Mouse (Mus musculus) embryonic facial prominence, embryonic 10.5 days (tissue): ENCODE results near the gene Cfap161. TPM values are rescaled to one million over a fixed set of nuclear protein-coding genes. Genes with fewer than 3 reads are reported as not detected.

Experiments
- DNase-seq: peaks from one replicate; pipeline ENCODE4 v3.0.0-alpha.2; 2017; ENCODE audit warnings: low spot score
- H3K27ac ChIP-seq: fragments of 300-500 bp; sonication (generic); replicated peaks from 2 replicates; pipeline ENCODE4 v1.5.1; 2016; ENCODE audit warnings: mild to moderate bottlenecking
- H3K27me3 ChIP-seq: fragments of 300-500 bp; sonication (generic); replicated peaks from 2 replicates; pipeline ENCODE4 v1.6.1; 2016; ENCODE audit warnings: low read depth, mild to moderate bottlenecking; ENCODE audit not compliant: poor library complexity, severe bottlenecking
- H3K36me3 ChIP-seq: fragments of 300-500 bp; sonication (generic); replicated peaks from 2 replicates; pipeline ENCODE4 v1.6.1; 2016; ENCODE audit warnings: mild to moderate bottlenecking, moderate library complexity
- H3K4me1 ChIP-seq: fragments of 300-500 bp; sonication (generic); 2 replicates; pipeline ENCODE4 v1.6.1; 2016
- H3K4me3 ChIP-seq: fragments of 300-500 bp; sonication (generic); 2 replicates; pipeline ENCODE4 v1.5.1; 2016; ENCODE audit warnings: mild to moderate bottlenecking, moderate library complexity
- H3K9me3 ChIP-seq: fragments of 300-500 bp; sonication (generic); 2 replicates; pipeline ENCODE4 v1.6.1; 2016; ENCODE audit warnings: mild to moderate bottlenecking
- WGBS: fragments of 180-500 bp; shearing (Covaris S2); methylation state at CpG from one replicate; pipeline ENCODE4 v1.1.7; 2016; 5-methylcytosine and 5-hydroxymethylcytosine counted together
- polyA plus RNA-seq: library from polyadenylated mRNA; unstranded; fragments of >200 nt; fragmentation: Nextera tagmentation; extraction: Ambion mirVana; gene quantifications from 2 replicates; pipeline ENCODE4 v1.2.1, GENCODE M21; 2016

Gene Cfap161
- polyA plus RNA-seq, 1 experiment from 2014 or later, result 0.15 TPM

DNA sequence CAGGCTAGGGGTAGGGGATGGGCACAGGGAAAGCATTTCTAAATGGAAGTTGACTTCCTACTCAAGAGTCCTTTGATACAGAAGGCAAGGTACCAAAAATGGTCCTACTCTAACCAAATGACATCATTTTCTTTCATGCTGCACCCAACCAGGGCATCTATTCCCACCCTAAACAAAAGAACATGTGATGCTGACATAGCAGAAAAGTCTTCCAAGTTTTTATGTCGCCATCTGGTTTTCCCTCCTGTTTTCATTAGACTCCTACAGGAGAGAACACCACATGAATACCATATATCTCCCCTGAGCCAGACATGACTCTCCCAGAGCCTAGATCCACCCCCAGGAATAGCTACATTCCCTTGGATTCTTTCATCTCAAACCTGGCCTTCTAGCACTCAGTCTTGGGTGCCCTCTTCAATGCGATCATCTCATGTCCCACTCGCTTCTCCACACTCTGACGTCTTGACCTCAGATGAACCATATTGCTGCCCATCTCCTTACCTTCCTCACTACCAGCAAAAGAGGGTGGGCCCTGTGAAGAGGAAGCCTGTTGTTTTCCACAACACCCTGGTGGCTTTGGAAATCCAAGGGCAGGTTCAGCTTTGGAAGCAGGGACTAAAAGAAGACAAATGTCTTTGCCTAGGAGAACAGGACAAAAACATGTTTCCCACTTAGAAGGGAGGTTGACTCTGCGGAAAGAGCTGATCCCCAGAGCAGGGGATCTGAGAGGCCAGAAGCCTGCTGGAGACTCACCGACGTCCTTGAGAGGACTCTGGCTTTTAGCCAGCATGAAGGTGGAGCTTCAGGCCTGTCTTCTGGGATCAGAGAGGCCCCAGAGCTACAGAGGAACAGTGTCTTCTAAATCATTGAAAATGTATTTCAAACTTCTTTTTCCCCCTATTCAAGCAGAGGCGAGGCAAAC is 6.1 kb upstream of the Cfap161 start:
- H3K9me3 ChIP-seq, result no peaks in the 10 kb centered on the region
- peaks cover 16% of the 10 kb centered on the region for H3K4me1 ChIP-seq
- H3K27me3 ChIP-seq, result no peaks in the 10 kb centered on the region
- H3K27ac ChIP-seq, result no peak overlapping the region
- WGBS, result 92% methylated on average over 8 of the region's 8 CpGs
- no peak for DNase-seq
- no peaks in the 10 kb centered on the region for H3K36me3 ChIP-seq
- no peak overlapping the region for H3K4me3 ChIP-seq

DNA sequence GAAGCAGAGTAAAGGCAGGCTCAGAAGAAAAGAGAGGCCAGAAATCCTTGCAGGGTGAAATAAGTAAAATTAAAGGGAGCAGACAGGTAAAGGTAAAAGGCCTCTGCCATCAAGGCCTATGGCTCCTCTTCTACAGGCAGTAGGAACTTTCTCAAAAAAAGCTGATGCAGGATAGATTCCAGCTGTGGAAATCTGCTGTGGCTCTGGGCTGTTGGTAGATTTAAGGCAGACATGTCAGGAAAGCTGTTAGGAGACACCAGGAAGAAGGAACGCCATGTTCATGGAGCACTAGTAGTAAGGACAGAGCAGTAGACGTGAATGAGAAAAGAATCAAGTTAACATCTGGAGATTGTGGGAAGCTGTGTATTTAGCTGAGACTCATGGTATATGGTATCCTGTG is 5.4 kb upstream of the Cfap161 start:
- 89% methylated on average over 2 of the region's 2 CpGs for WGBS

GRCm38 (mm10) chr7:83798004-83798403 is 3.3 kb upstream of the Cfap161 start:
- Histone ChIP-seq H3K27me3 (no peaks in the 10 kb centered on the region), H3K36me3 (no peaks in the 10 kb centered on the region), H3K4me3 (no peak overlapping the region), H3K9me3 (no peaks in the 10 kb centered on the region), H3K27ac (no peak overlapping the region), H3K4me1 (peaks cover 24% of the 10 kb centered on the region)
- DNase-seq, result no peak

More for the DNA sequence above, 5.4 kb upstream of the Cfap161 start:
- H3K36me3 ChIP-seq, result no peaks in the 10 kb centered on the region
- H3K4me1 ChIP-seq, result peaks cover 17% of the 10 kb centered on the region
- H3K27ac ChIP-seq, result no peak overlapping the region
- no peaks in the 10 kb centered on the region for H3K9me3 ChIP-seq
- DNase-seq, result no peak
- no peak overlapping the region for H3K4me3 ChIP-seq
- no peaks in the 10 kb centered on the region for H3K27me3 ChIP-seq

DNA sequence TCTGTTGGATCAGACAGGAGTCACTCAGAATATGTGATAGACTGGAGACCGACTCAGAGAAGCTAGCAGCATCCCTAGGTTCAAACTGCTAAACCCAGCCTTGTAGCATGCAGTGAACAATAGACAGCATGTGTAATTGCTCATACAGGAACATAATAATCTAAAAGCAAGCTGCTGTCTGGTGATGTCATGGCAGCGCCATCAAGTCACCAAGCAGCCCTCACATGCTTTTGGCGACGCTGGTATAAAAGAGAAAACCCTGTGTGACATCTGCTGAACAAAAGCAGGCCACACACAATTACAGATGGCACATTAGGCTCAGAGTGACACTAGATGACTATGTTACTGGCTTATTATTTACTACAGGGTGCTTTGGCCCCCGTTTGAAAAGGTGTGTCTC is 1.5 kb upstream of the Cfap161 start:
- no peaks in the 10 kb centered on the region for H3K36me3 ChIP-seq
- H3K4me1 ChIP-seq, result peaks cover 21% of the 10 kb centered on the region
- H3K4me3 ChIP-seq, result no peak overlapping the region
- 80% methylated on average over 5 of the region's 5 CpGs for WGBS
- H3K9me3 ChIP-seq, result no peaks in the 10 kb centered on the region
- no peak overlapping the region for H3K27ac ChIP-seq
- no peaks in the 10 kb centered on the region for H3K27me3 ChIP-seq
- peak; percentile 6 for DNase-seq

GRCm38 (mm10) chr7:83794006-83794683 is 535 bp downstream of the Cfap161 start:
- Histone ChIP-seq H3K27me3 (no peaks in the 10 kb centered on the region), H3K27ac (no peak overlapping the region), H3K9me3 (no peaks in the 10 kb centered on the region), H3K36me3 (no peaks in the 10 kb centered on the region), H3K4me1 (peaks cover 21% of the 10 kb centered on the region), H3K4me3 (peak overlapping the region; percentile 36)
- DNase-seq, result no peak
- WGBS, result 45% methylated on average over 11 of the region's 11 CpGs

DNA sequence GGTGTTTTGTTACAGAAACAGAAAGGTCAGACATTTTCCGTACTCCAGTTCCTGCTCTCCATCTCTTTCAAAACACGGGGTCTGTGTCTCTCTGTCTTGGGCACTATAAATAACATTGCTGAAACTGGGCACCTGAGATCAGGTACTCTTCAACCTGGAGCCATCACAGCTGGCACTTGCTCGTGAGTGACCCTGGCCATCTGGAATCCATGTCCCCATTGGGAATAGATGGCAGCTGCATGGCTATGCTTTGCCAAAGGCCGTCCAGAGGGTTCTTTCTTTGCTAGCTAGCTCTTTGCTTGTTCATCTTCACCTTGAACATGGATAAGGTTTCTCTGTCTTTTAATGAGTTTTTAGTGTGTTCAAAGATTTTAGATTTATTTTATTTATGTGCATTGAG is 13.8 kb downstream of the Cfap161 start:
- H3K36me3 ChIP-seq, result no peaks in the 10 kb centered on the region
- peaks cover 6% of the 10 kb centered on the region; the same call in 1 of the 2 replicates for H3K27me3 ChIP-seq
- H3K4me1 ChIP-seq, result no peaks in the 10 kb centered on the region
- no peaks in the 10 kb centered on the region for H3K9me3 ChIP-seq
- 80% methylated on average over 4 of the region's 4 CpGs for WGBS
- H3K27ac ChIP-seq, result no peak overlapping the region
- no peak for DNase-seq
- no peak overlapping the region for H3K4me3 ChIP-seq

- Histone ChIP-seq H3K4me1 (no peaks in the 10 kb centered on the region), H3K4me3 (no peak overlapping the region), H3K9me3 (no peaks in the 10 kb centered on the region), H3K27ac (no peak overlapping the region), H3K36me3 (no peaks in the 10 kb centered on the region), H3K27me3 (peaks cover 9% of the 10 kb centered on the region; the same call in 1 of the 2 replicates)
- WGBS, result 80% methylated on average over 4 of the region's 4 CpGs
- DNase-seq, result no peak
These were observed 14.7 kb downstream of the Cfap161 start for GRCm38 (mm10) chr7:83780026-83780425.

DNA sequence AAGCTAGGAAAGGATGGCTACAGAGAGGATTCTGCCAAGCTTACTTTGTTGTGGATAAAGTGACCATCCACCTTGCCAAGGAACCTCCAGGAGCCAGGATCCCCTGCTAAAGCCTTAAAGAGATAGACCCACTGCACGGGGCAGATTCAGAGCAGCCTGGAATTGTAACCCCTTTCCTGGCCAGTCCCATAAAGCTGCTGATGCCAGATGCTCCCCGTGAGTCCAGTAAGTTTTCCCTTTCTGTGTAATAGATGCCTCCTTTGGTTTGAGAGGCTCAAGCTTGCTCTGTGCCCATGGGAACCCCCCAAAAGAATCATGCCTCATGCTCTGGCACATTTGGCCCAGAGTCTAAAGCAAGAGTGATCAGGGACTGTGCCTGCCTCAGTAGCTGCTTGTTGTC is 15.7 kb downstream of the Cfap161 start:
- H3K36me3 ChIP-seq, result no peaks in the 10 kb centered on the region
- DNase-seq, result no peak
- WGBS, result 79% methylated on average over 2 of the region's 2 CpGs
- no peak overlapping the region for H3K4me3 ChIP-seq
- H3K4me1 ChIP-seq, result no peaks in the 10 kb centered on the region
- no peak overlapping the region for H3K27ac ChIP-seq
- H3K9me3 ChIP-seq, result no peaks in the 10 kb centered on the region
- peaks cover 9% of the 10 kb centered on the region; the same call in 1 of the 2 replicates for H3K27me3 ChIP-seq

GRCm38 (mm10) chr7:83778516-83778915 is 16.2 kb downstream of the Cfap161 start:
- no peak overlapping the region for H3K27ac ChIP-seq
- no peaks in the 10 kb centered on the region for H3K36me3 ChIP-seq
- DNase-seq, result no peak
- peaks cover 9% of the 10 kb centered on the region; the same call in 1 of the 2 replicates for H3K27me3 ChIP-seq
- WGBS, result 72% methylated on average over 2 of the region's 2 CpGs
- no peaks in the 10 kb centered on the region for H3K9me3 ChIP-seq
- H3K4me1 ChIP-seq, result no peaks in the 10 kb centered on the region
- no peak overlapping the region for H3K4me3 ChIP-seq

- Histone ChIP-seq H3K4me1 (peaks cover 8% of the 10 kb centered on the region; the same call in 1 of the 2 replicates), H3K4me3 (no peak overlapping the region), H3K27me3 (peaks cover 6% of the 10 kb centered on the region; the same call in 1 of the 2 replicates), H3K9me3 (no peaks in the 10 kb centered on the region), H3K36me3 (no peaks in the 10 kb centered on the region), H3K27ac (no peak overlapping the region)
- DNase-seq, result peak; percentile 26
- 33% methylated on average over 5 of the region's 5 CpGs for WGBS
These were observed 20.0 kb downstream of the Cfap161 start for GRCm38 (mm10) chr7:83774721-83775120.

GRCm38 (mm10) chr7:83763674-83764073 is 31.0 kb downstream of the Cfap161 start:
- Histone ChIP-seq H3K4me1 (no peaks in the 10 kb centered on the region), H3K27ac (no peak overlapping the region), H3K9me3 (no peaks in the 10 kb centered on the region), H3K36me3 (no peaks in the 10 kb centered on the region), H3K27me3 (no peaks in the 10 kb centered on the region), H3K4me3 (no peak overlapping the region)
- DNase-seq, result no peak
- WGBS, result 76% methylated on average over 3 of the region's 3 CpGs

DNA sequence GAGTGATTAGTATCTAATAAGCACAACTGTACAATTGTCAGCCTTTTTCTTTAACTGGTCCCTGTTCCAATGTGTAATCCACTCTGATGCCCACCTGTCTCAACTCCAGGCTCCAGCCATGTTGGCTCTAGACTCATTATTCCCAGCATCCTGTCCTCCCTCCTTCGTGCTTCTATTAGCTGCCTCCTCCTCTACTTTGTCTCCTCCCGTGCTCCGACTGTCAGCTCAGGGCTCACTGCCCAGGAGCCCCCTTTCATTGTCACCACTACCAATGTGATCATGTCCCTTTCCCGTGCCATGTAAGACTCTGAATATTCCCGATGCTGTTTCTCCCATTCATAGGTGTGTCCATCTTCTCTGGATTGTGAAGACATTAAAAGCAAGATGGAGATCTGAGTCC is 32.3 kb downstream of the Cfap161 start:
- Histone ChIP-seq H3K27ac (no peak overlapping the region), H3K27me3 (no peaks in the 10 kb centered on the region), H3K9me3 (no peaks in the 10 kb centered on the region), H3K36me3 (no peaks in the 10 kb centered on the region), H3K4me3 (no peak overlapping the region), H3K4me1 (no peaks in the 10 kb centered on the region)
- DNase-seq, result no peak
- WGBS, result 85% methylated on average over 5 of the region's 5 CpGs

- Histone ChIP-seq H3K4me3 (no peak overlapping the region), H3K4me1 (peaks cover 5% of the 10 kb centered on the region), H3K36me3 (no peaks in the 10 kb centered on the region), H3K9me3 (no peaks in the 10 kb centered on the region), H3K27ac (no peak overlapping the region), H3K27me3 (no peaks in the 10 kb centered on the region)
- WGBS, result 83% methylated on average over 1 of the region's 1 CpGs
- no peak for DNase-seq
These were observed 43.6 kb downstream of the Cfap161 start for GRCm38 (mm10) chr7:83751055-83751454.
